Mouse (Mus musculus) CH12.LX (cell line): Measurements from ENCODE around the gene Lpxn. TPM values are rescaled to one million over a fixed set of nuclear protein-coding genes. Genes with fewer than 3 reads are reported as not detected.

Experiments
- DNase-seq: peaks from one replicate; pipeline ENCODE4 v3.0.0-alpha.2; 2013; ENCODE audit errors: extremely low read depth
- H3K27ac ChIP-seq: 2 replicates; pipeline ENCODE4 v1.5.1; 2012; ENCODE audit warnings: low read depth, mild to moderate bottlenecking, control low read depth, moderate library complexity; ENCODE audit not compliant: insufficient read depth
- H3K27me3 ChIP-seq: replicated peaks from 2 replicates; pipeline ENCODE3; 2012; ENCODE audit warnings: inconsistent platforms
- H3K36me3 ChIP-seq, 2 experiments: replicated peaks in 1 of 2; 2 replicates each; pipeline versions ENCODE3 to v1.6.1; 2012; ENCODE audit warnings: inconsistent platforms in 1 of 2, low read length in 1 of 2, mild to moderate bottlenecking in 1 of 2, mixed read lengths in 1 of 2, moderate library complexity in 1 of 2; ENCODE audit not compliant: control insufficient read depth in 1 of 2, insufficient read depth in 1 of 2
- H3K4me1 ChIP-seq, 2 experiments: 2 replicates each; pipeline ENCODE4 v1.6.1; 2012; ENCODE audit warnings: inconsistent platforms in 1 of 2, moderate library complexity in 1 of 2; ENCODE audit not compliant: insufficient read depth in 2 of 2, control insufficient read depth in 1 of 2
- H3K4me2 ChIP-seq: 2 replicates; pipeline ENCODE4 v1.6.1; 2012; ENCODE audit warnings: low read depth, mild to moderate bottlenecking, control low read depth; ENCODE audit not compliant: poor library complexity, insufficient read depth, severe bottlenecking
- H3K4me3 ChIP-seq, 3 experiments: fragments of 150-350 bp in 1 of 3; sonication (generic) in 1 of 3; replicated peaks in 1 of 3; 2 replicates each; pipeline versions ENCODE3 to v1.5.1; 2011 to 2012; ENCODE audit warnings: low read depth in 2 of 3, low read length in 2 of 3, mild to moderate bottlenecking in 2 of 3, moderate library complexity in 2 of 3, control low read depth in 1 of 3, improper control_type of control experiment in 1 of 3, inconsistent platforms in 1 of 3, mixed read lengths in 1 of 3; ENCODE audit not compliant: poor library complexity in 1 of 3
- H3K79me2 ChIP-seq: replicated peaks from 2 replicates; pipeline ENCODE4 v1.6.1; 2012; ENCODE audit warnings: mild to moderate bottlenecking, moderate library complexity; ENCODE audit not compliant: control insufficient read depth, poor library complexity, insufficient read depth, severe bottlenecking; ENCODE audit errors: extremely low read depth
- H3K9ac ChIP-seq: 2 replicates; pipeline ENCODE4 v1.6.1; 2012; ENCODE audit warnings: low read depth, mild to moderate bottlenecking, control low read depth, moderate library complexity; ENCODE audit not compliant: insufficient read depth
- H3K9me3 ChIP-seq: replicated peaks from 2 replicates; pipeline ENCODE3; 2012; ENCODE audit warnings: low read length, inconsistent platforms, mixed read lengths
- CTCF ChIP-seq, 2 experiments: IDR thresholded peaks in 1 of 2; conservative IDR thresholded peaks in 1 of 2; 2 replicates each; pipeline ENCODE4 v1.5.1; 2011 to 2012; ENCODE audit warnings: low read depth in 2 of 2, low read length in 2 of 2, improper control_type of control experiment in 1 of 2, inconsistent platforms in 1 of 2, mild to moderate bottlenecking in 1 of 2, moderate library complexity in 1 of 2
- ELF1 ChIP-seq: IDR thresholded peaks from 2 replicates; pipeline ENCODE4 v1.6.1; 2014; ENCODE audit warnings: low read depth, mild to moderate bottlenecking, inconsistent platforms, low read length, improper control_type of control experiment
- JUN ChIP-seq: IDR thresholded peaks from 2 replicates; pipeline ENCODE4 v1.6.1; 2011; ENCODE audit warnings: low read depth, mild to moderate bottlenecking, low read length, improper control_type of control experiment, moderate library complexity; ENCODE audit not compliant: insufficient read depth
- KAT2A ChIP-seq: IDR thresholded peaks from 2 replicates; pipeline ENCODE4 v1.6.1; 2012; ENCODE audit warnings: low read length, improper control_type of control experiment, inconsistent platforms; ENCODE audit not compliant: insufficient replicate concordance
- MAFK ChIP-seq: IDR thresholded peaks from 2 replicates; pipeline ENCODE4 v1.6.1; 2011; ENCODE audit warnings: low read length, improper control_type of control experiment; ENCODE audit not compliant: insufficient replicate concordance
- MAX ChIP-seq: IDR thresholded peaks from 2 replicates; pipeline ENCODE4 v1.6.1; 2011; ENCODE audit warnings: low read length, improper control_type of control experiment
- MAZ ChIP-seq: IDR thresholded peaks from 2 replicates; pipeline ENCODE4 v1.6.1; 2012; ENCODE audit warnings: low read depth, mild to moderate bottlenecking, inconsistent platforms, low read length, improper control_type of control experiment, moderate library complexity
- NRF1 ChIP-seq: IDR thresholded peaks from 2 replicates; pipeline ENCODE4 v1.6.1; 2014; ENCODE audit warnings: low read depth, mild to moderate bottlenecking, inconsistent platforms, low read length, improper control_type of control experiment, moderate library complexity
- POLR2A ChIP-seq: IDR thresholded peaks from 2 replicates; pipeline ENCODE4 v1.6.1; 2011; ENCODE audit warnings: low read depth, mild to moderate bottlenecking, improper control_type of control experiment, low read length
- POLR2AphosphoS2 ChIP-seq: IDR thresholded peaks from 2 replicates; pipeline ENCODE4 v1.6.1; 2011; ENCODE audit warnings: low read depth, low read length, improper control_type of control experiment
- RAD21 ChIP-seq: IDR thresholded peaks from 2 replicates; pipeline ENCODE4 v1.6.1; 2011; ENCODE audit warnings: low read depth, mild to moderate bottlenecking, low read length, improper control_type of control experiment, moderate library complexity
- SMC3 ChIP-seq: IDR thresholded peaks from 2 replicates; pipeline ENCODE4 v1.6.1; 2011; ENCODE audit warnings: low read depth, low read length, improper control_type of control experiment
- TBP ChIP-seq: conservative IDR thresholded peaks from 2 replicates; pipeline ENCODE4 v1.6.1; 2011; ENCODE audit warnings: low read depth, low read length, improper control_type of control experiment
- ZC3H11A ChIP-seq: IDR thresholded peaks from 2 replicates; pipeline ENCODE4 v1.6.1; 2012; ENCODE audit warnings: low read depth, mild to moderate bottlenecking, inconsistent platforms, low read length, improper control_type of control experiment
- ZMIZ1 ChIP-seq: IDR thresholded peaks from 2 replicates; pipeline ENCODE4 v1.6.1; 2012; ENCODE audit warnings: low read depth, mild to moderate bottlenecking, inconsistent platforms, low read length, improper control_type of control experiment
- dilution Hi-C: fragments of 300-500 bp; cut with MboI; formaldehyde crosslinking; loops from 2 replicates; pipeline ENCODE4 v1.14.3; 2020; ENCODE audit warnings: low sequenced_read_pairs; ENCODE audit not compliant: extremely low pct_unique_long_range_greater_than_20kb, extremely low pct_ligation_motif_present
- in situ Hi-C: fragments of 300-500 bp; cut with MboI; formaldehyde crosslinking; loops from 3 replicates; pipeline ENCODE4 v1.14.3; 2019; ENCODE audit warnings: low sequenced_read_pairs, low pct_ligation_motif_present, low pct_unique_long_range_greater_than_20kb, mixed read lengths
- polyA plus RNA-seq: library from polyadenylated mRNA; unstranded; fragments of >175 nt; gene quantifications from 2 replicates; pipeline ENCODE4 v1.2.1, GENCODE M21; 2012; ENCODE audit warnings: low read depth; ENCODE audit not compliant: insufficient read length
- total RNA-seq, 2 experiments: library from RNA; depleted of rRNA; stranded (reverse); fragments of 300-350 nt in 1 of 2; fragments of >200 nt in 1 of 2; gene quantifications; 2 replicates each; pipeline ENCODE4 v1.2.3; 2012 to 2014

The Lpxn gene
- total and polyA plus RNA-seq, 3 experiments: 39.2 to 140 (median 66.4) TPM

DNA sequence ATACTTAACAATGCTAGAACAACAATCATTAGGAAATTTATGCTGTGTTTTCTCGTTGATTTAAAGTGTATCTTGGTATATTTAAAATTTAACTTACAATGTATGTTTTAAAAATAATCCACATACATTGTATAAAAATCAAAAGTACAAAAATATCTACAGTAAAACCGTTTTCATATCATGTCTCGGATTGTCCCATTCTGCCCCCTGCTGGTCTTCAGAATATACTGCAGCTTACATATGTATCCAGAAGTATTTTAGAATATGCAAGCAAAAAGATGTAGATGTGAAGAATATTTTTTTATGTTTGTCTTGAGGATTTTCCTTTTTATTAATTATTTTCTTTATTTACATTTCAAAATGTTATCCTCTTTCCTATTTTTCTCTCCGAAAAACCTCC, 24.4 kb downstream of the Lpxn start:
- dilution Hi-C loops: no loop called here
- in situ Hi-C loops: no loop called here
- no peaks in the 10 kb centered on the region for H3K79me2 ChIP-seq
- no peak overlapping the region for H3K4me2 ChIP-seq
- no peak overlapping the region for H3K9ac ChIP-seq
- peaks cover 0 to 21% of the 10 kb centered on the region in 2 experiments; a peak in 2 of 4 replicates for H3K4me1 ChIP-seq
- TF ChIP-seq TBP: no peak
- TF ChIP-seq MAX: no peak
- peak in 1 of 2 experiments; percentile 84; a peak in 3 of 4 replicates for TF ChIP-seq CTCF (conservative IDR thresholded peaks at IDR 0.05 in 1 of 2, IDR thresholded peaks at IDR 0.05 in 1 of 2; ENCODE audit: low read depth in 2 of 2, low read length in 2 of 2)
- peak; percentile 87 for TF ChIP-seq RAD21
- peak; percentile 74 for TF ChIP-seq SMC3
- TF ChIP-seq, all 38 proteins: peak for 3
- H3K4me3 ChIP-seq: no peak overlapping the region
- H3K27me3 ChIP-seq: no peaks in the 10 kb centered on the region
- H3K36me3 ChIP-seq: peaks cover 25 to 45% of the 10 kb centered on the region in 2 experiments
- peak; percentile 51 for DNase-seq
- H3K27ac ChIP-seq: no peak overlapping the region
- no peaks in the 10 kb centered on the region for H3K9me3 ChIP-seq

DNA sequence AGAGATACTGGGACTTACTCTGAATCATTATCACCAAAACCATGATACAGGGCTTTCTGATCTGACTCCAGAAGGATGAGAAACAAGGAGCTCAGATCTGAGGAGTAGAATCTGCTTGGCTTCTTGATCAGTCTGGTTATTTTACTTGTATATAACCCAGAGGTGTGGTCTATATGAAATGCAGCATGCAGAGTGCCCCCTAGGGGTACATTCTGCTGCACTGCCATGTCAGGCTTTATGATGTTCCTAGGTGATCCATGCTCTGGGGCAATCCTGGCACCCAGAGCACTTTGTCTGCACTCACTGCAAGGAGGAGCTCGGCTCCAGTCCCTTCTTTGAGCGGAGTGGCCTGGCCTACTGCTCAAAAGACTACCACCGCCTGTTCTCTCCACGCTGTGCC, 28.6 kb downstream of the Lpxn start:
- dilution Hi-C loops: no loop called here
- H3K79me2 ChIP-seq: no peaks in the 10 kb centered on the region
- H3K4me2 ChIP-seq: no peak overlapping the region
- no peaks in the 10 kb centered on the region for H3K27me3 ChIP-seq
- peaks cover 38 to 57% of the 10 kb centered on the region in 2 experiments for H3K36me3 ChIP-seq
- H3K27ac ChIP-seq: no peak overlapping the region
- H3K4me1 ChIP-seq: 0 out of 4 replicates have a peak, but pooled peaks cover 0 to 3% of the 10 kb centered on the region in 2 experiments
- in situ Hi-C loops: no loop called here
- no peak overlapping the region for H3K4me3 ChIP-seq
- H3K9me3 ChIP-seq: no peaks in the 10 kb centered on the region
- DNase-seq: no peak
- TF ChIP-seq CTCF (conservative IDR thresholded peaks at IDR 0.05 in 1 of 2, IDR thresholded peaks at IDR 0.05 in 1 of 2; ENCODE audit: low read depth in 2 of 2, low read length in 2 of 2): peak in 1 of 2 experiments; percentile 54; a peak in 2 of 4 replicates
- TF ChIP-seq JUN: no peak
- TF ChIP-seq RAD21: peak; percentile 11
- TF ChIP-seq MAFK: no peak
- 0 out of 2 replicates have a peak, but pooled peaks have one; percentile 12 for TF ChIP-seq SMC3
- no peak for TF ChIP-seq POLR2AphosphoS2
- no peak for TF ChIP-seq ZMIZ1
- TF ChIP-seq MAZ: no peak
- TF ChIP-seq ELF1: no peak
- TF ChIP-seq NRF1: no peak
- TF ChIP-seq KAT2A: no peak
- no peak for TF ChIP-seq ZC3H11A
- no peak for TF ChIP-seq POLR2A
- H3K9ac ChIP-seq: no peak overlapping the region
